Mouse (Mus musculus): Measurements from ENCODE around the gene Nfil3. TPM values are rescaled to one million over a fixed set of nuclear protein-coding genes. Genes with fewer than 3 reads are reported as not detected.

Nfil3 gene
- polyA plus RNA-seq, 1 experiment from 2014 or later: 31.6 TPM

GRCm38 (mm10) chr13:52989005-52989404, 8.1 kb upstream of the Nfil3 start:
- H3K9me3 ChIP-seq (replicated peaks; ENCODE audit: control insufficient read depth, low read length): no peaks in the 10 kb centered on the region
- no peak overlapping the region for H3K4me3 ChIP-seq (replicated peaks; ENCODE audit: low read length)
- H3K4me2 ChIP-seq (ENCODE audit: low read depth, low read length): no peak overlapping the region
- H3K27ac ChIP-seq (ENCODE audit: low read length): no peak overlapping the region
- H3K27me3 ChIP-seq (ENCODE audit: control insufficient read depth, insufficient read depth, low read length): no peaks in the 10 kb centered on the region
- peaks cover 7% of the 10 kb centered on the region for H3K4me1 ChIP-seq (ENCODE audit: control insufficient read depth, insufficient read depth, low read length)
- no peaks in the 10 kb centered on the region for H3K36me3 ChIP-seq (ENCODE audit: control insufficient read depth, insufficient read depth, low read length)
- no peak overlapping the region for H3K9ac ChIP-seq (ENCODE audit: low read length)
- WGBS: 74% methylated on average over 16 of the region's 16 CpGs
- ATAC-seq (ENCODE audit: insufficient read depth, low FRiP score): no peak

- ATAC-seq (ENCODE audit: insufficient read depth, low FRiP score): no peak
- H3K36me3 ChIP-seq (ENCODE audit: control insufficient read depth, insufficient read depth, low read length): no peaks in the 10 kb centered on the region
- WGBS: 50% methylated on average over 1 of the region's 1 CpGs
Observed at GRCm38 (mm10) chr13:52987880-52988279, 7.0 kb upstream of the Nfil3 start.

GRCm38 (mm10) chr13:52986215-52986780, 5.4 kb upstream of the Nfil3 start:
- Histone ChIP-seq H3K9me3 (replicated peaks; ENCODE audit: control insufficient read depth, low read length) (no peaks in the 10 kb centered on the region), H3K4me1 (ENCODE audit: control insufficient read depth, insufficient read depth, low read length) (peaks cover 5% of the 10 kb centered on the region; the same call in 1 of the 2 replicates), H3K4me2 (ENCODE audit: low read depth, low read length) (no peak overlapping the region), H3K9ac (ENCODE audit: low read length) (no peak overlapping the region), H3K27ac (ENCODE audit: low read length) (no peak overlapping the region), H3K4me3 (replicated peaks; ENCODE audit: low read length) (no peak overlapping the region), H3K27me3 (ENCODE audit: control insufficient read depth, insufficient read depth, low read length) (no peaks in the 10 kb centered on the region), H3K36me3 (ENCODE audit: control insufficient read depth, insufficient read depth, low read length) (no peaks in the 10 kb centered on the region)
- ATAC-seq (ENCODE audit: insufficient read depth, low FRiP score): no peak
- WGBS: 59% methylated on average over 10 of the region's 10 CpGs

More at GRCm38 (mm10) chr13:52987880-52988279, 7.0 kb upstream of the Nfil3 start:
- Histone ChIP-seq H3K9ac (ENCODE audit: low read length) (no peak overlapping the region), H3K27me3 (ENCODE audit: control insufficient read depth, insufficient read depth, low read length) (no peaks in the 10 kb centered on the region), H3K4me1 (ENCODE audit: control insufficient read depth, insufficient read depth, low read length) (peaks cover 5% of the 10 kb centered on the region; the same call in 1 of the 2 replicates), H3K27ac (ENCODE audit: low read length) (no peak overlapping the region), H3K4me3 (replicated peaks; ENCODE audit: low read length) (no peak overlapping the region), H3K4me2 (ENCODE audit: low read depth, low read length) (no peak overlapping the region), H3K9me3 (replicated peaks; ENCODE audit: control insufficient read depth, low read length) (no peaks in the 10 kb centered on the region)

GRCm38 (mm10) chr13:52985508-52986214, 4.8 kb upstream of the Nfil3 start:
- no peak overlapping the region for H3K9ac ChIP-seq (ENCODE audit: low read length)
- no peak for ATAC-seq (ENCODE audit: insufficient read depth, low FRiP score)
- no peaks in the 10 kb centered on the region for H3K27me3 ChIP-seq (ENCODE audit: control insufficient read depth, insufficient read depth, low read length)
- H3K27ac ChIP-seq (ENCODE audit: low read length): no peak overlapping the region
- no peaks in the 10 kb centered on the region for H3K36me3 ChIP-seq (ENCODE audit: control insufficient read depth, insufficient read depth, low read length)
- H3K9me3 ChIP-seq (replicated peaks; ENCODE audit: control insufficient read depth, low read length): no peaks in the 10 kb centered on the region
- no peak overlapping the region for H3K4me3 ChIP-seq (replicated peaks; ENCODE audit: low read length)
- 76% methylated on average over 12 of the region's 12 CpGs for WGBS
- H3K4me1 ChIP-seq (ENCODE audit: control insufficient read depth, insufficient read depth, low read length): peaks cover 5% of the 10 kb centered on the region; the same call in 1 of the 2 replicates
- no peak overlapping the region for H3K4me2 ChIP-seq (ENCODE audit: low read depth, low read length)

GRCm38 (mm10) chr13:52982703-52983102, 1.8 kb upstream of the Nfil3 start:
- Histone ChIP-seq H3K9ac (ENCODE audit: low read length) (no peak overlapping the region), H3K4me2 (ENCODE audit: low read depth, low read length) (peak overlapping the region; percentile 96), H3K9me3 (replicated peaks; ENCODE audit: control insufficient read depth, low read length) (no peaks in the 10 kb centered on the region), H3K4me3 (replicated peaks; ENCODE audit: low read length) (peak overlapping the region; percentile 33), H3K4me1 (ENCODE audit: control insufficient read depth, insufficient read depth, low read length) (peaks cover 10% of the 10 kb centered on the region), H3K27ac (ENCODE audit: low read length) (no peak overlapping the region), H3K27me3 (ENCODE audit: control insufficient read depth, insufficient read depth, low read length) (no peaks in the 10 kb centered on the region), H3K36me3 (ENCODE audit: control insufficient read depth, insufficient read depth, low read length) (no peaks in the 10 kb centered on the region)
- ATAC-seq (ENCODE audit: insufficient read depth, low FRiP score): no peak
- WGBS: under 1% methylated on average over 12 of the region's 12 CpGs

- H3K27ac ChIP-seq (ENCODE audit: low read length): peak overlapping the region; percentile 84
- H3K9me3 ChIP-seq (replicated peaks; ENCODE audit: control insufficient read depth, low read length): no peaks in the 10 kb centered on the region
- H3K9ac ChIP-seq (ENCODE audit: low read length): peak overlapping the region; percentile 74
- no peaks in the 10 kb centered on the region for H3K27me3 ChIP-seq (ENCODE audit: control insufficient read depth, insufficient read depth, low read length)
- H3K4me1 ChIP-seq (ENCODE audit: control insufficient read depth, insufficient read depth, low read length): peaks cover 21% of the 10 kb centered on the region
- peak overlapping the region; percentile 93 for H3K4me3 ChIP-seq (replicated peaks; ENCODE audit: low read length)
- peak; percentile 6; the same call in 1 of the 2 replicates for ATAC-seq (ENCODE audit: insufficient read depth, low FRiP score)
- 1% methylated on average over 51 of the region's 51 CpGs for WGBS
- H3K4me2 ChIP-seq (ENCODE audit: low read depth, low read length): peak overlapping the region; percentile 96
- no peaks in the 10 kb centered on the region for H3K36me3 ChIP-seq (ENCODE audit: control insufficient read depth, insufficient read depth, low read length)
Observed at GRCm38 (mm10) chr13:52981441-52982281, 788 bp upstream of the Nfil3 start.

GRCm38 (mm10) chr13:52980211-52980950, 492 bp downstream of the Nfil3 start:
- Histone ChIP-seq H3K4me3 (replicated peaks; ENCODE audit: low read length) (peak overlapping the region; percentile 93), H3K9me3 (replicated peaks; ENCODE audit: control insufficient read depth, low read length) (no peaks in the 10 kb centered on the region), H3K27me3 (ENCODE audit: control insufficient read depth, insufficient read depth, low read length) (no peaks in the 10 kb centered on the region), H3K9ac (ENCODE audit: low read length) (peak overlapping the region; percentile 95), H3K36me3 (ENCODE audit: control insufficient read depth, insufficient read depth, low read length) (no peaks in the 10 kb centered on the region), H3K27ac (ENCODE audit: low read length) (peak overlapping the region; percentile 96), H3K4me1 (ENCODE audit: control insufficient read depth, insufficient read depth, low read length) (peaks cover 27% of the 10 kb centered on the region), H3K4me2 (ENCODE audit: low read depth, low read length) (peak overlapping the region; percentile 98)
- WGBS: under 1% methylated on average over 69 of the region's 77 CpGs
- peak; percentile 70 for ATAC-seq (ENCODE audit: insufficient read depth, low FRiP score)

GRCm38 (mm10) chr13:52979331-52980051, 1.4 kb downstream of the Nfil3 start:
- Histone ChIP-seq H3K9ac (ENCODE audit: low read length) (peak overlapping the region; percentile 95), H3K4me1 (ENCODE audit: control insufficient read depth, insufficient read depth, low read length) (peaks cover 27% of the 10 kb centered on the region), H3K27ac (ENCODE audit: low read length) (peak overlapping the region; percentile 96), H3K27me3 (ENCODE audit: control insufficient read depth, insufficient read depth, low read length) (no peaks in the 10 kb centered on the region), H3K9me3 (replicated peaks; ENCODE audit: control insufficient read depth, low read length) (no peaks in the 10 kb centered on the region), H3K4me3 (replicated peaks; ENCODE audit: low read length) (peak overlapping the region; percentile 93), H3K36me3 (ENCODE audit: control insufficient read depth, insufficient read depth, low read length) (no peaks in the 10 kb centered on the region), H3K4me2 (ENCODE audit: low read depth, low read length) (peak overlapping the region; percentile 98)
- no peak for ATAC-seq (ENCODE audit: insufficient read depth, low FRiP score)
- under 1% methylated on average over 22 of the region's 22 CpGs for WGBS
